Comparison of ENCODE assay signal across 12 mouse cellular contexts in the genomic region with DNA sequence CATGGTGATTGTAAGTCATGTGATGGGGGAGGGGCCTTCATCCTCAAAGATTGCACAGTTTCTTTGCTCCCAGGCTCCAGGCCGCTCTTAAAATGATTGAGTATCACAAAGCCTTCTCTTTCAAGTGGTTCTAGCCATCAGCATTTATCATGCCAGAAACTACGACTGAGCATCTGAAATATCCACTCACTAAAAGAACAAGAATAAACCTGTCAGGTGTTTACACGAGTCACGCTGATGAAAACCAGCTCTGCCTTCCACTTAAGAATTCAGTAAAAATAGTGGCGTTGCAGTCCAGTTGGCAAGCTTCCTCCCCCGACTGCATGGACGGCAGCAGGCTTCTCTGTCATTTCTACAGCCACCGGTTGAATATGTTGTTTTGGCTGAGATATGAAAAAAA.
DNase-seq lines count a peak whose midpoint lies in the region; ATAC-seq and TF ChIP-seq lines count a peak whose summit lies in the region.
"Had no signal": no experiment of that assay in that cellular context is flagged by ENCODE, and none has a peak within 500 bp of the region (broad histone marks: within the 10 kb centered on the region; RNA-seq: fewer than 3 reads in every experiment).

No protein-coding gene starts in this region.

- H3K4me1 ChIP-seq in embryonic facial prominence, embryonic 11.5 days (ENCODE audit: control insufficient read depth, insufficient read depth, low read length), result no peaks in the 10 kb centered on the region
- peaks cover 4% of the 10 kb centered on the region; the same call in 1 of the 2 replicates for H3K4me1 ChIP-seq in embryonic facial prominence, embryonic 10.5 days
- H3K4me1 ChIP-seq in lung, adult 2 months (ENCODE audit: control insufficient read depth, insufficient read depth, low read length), result no peaks in the 10 kb centered on the region

- H3K9ac ChIP-seq in embryonic facial prominence, embryonic 11.5 days (replicated peaks; ENCODE audit: low read length), result no peak overlapping the region

- H3K4me2 ChIP-seq in embryonic facial prominence, embryonic 11.5 days (ENCODE audit: low read depth, low read length), result no peak overlapping the region

- ATAC-seq in embryonic facial prominence, embryonic 11.5 days (replicated peaks; ENCODE audit: insufficient number of reproducible peaks, low FRiP score, low TSS enrichment, low read depth), result no peak
- ATAC-seq: forebrain, embryonic 14.5 days had no signal

- H3K4me3 ChIP-seq in embryonic facial prominence, embryonic 11.5 days (ENCODE audit: low read depth, low read length), result no peak overlapping the region
- H3K4me3 ChIP-seq in embryonic facial prominence, embryonic 10.5 days, result no peak overlapping the region
- no peak overlapping the region for H3K4me3 ChIP-seq in lung, adult 2 months (replicated peaks; ENCODE audit: extremely low read depth, low read depth, low read length)

- no peak overlapping the region for H3K27ac ChIP-seq in embryonic facial prominence, embryonic 11.5 days (replicated peaks; ENCODE audit: low read depth, low read length)
- no peak overlapping the region for H3K27ac ChIP-seq in embryonic facial prominence, embryonic 10.5 days (replicated peaks)
- H3K27ac ChIP-seq: macrophage had no signal

- H3K9me3 ChIP-seq in embryonic facial prominence, embryonic 11.5 days (replicated peaks; ENCODE audit: control insufficient read depth, low read length), result no peaks in the 10 kb centered on the region
- H3K9me3 ChIP-seq in embryonic facial prominence, embryonic 10.5 days, result no peaks in the 10 kb centered on the region

- 74% methylated on average over 8 of the region's 8 CpGs for WGBS in embryonic facial prominence, embryonic 11.5 days
- WGBS in embryonic facial prominence, embryonic 10.5 days, result 76% methylated on average over 8 of the region's 8 CpGs
- WGBS in lung, adult 2 months, result 42% methylated on average over 8 of the region's 8 CpGs

- H3K27me3 ChIP-seq in embryonic facial prominence, embryonic 11.5 days (ENCODE audit: control insufficient read depth, insufficient read depth, low read length), result no peaks in the 10 kb centered on the region
- no peaks in the 10 kb centered on the region for H3K27me3 ChIP-seq in embryonic facial prominence, embryonic 10.5 days (replicated peaks; ENCODE audit: low read depth, poor library complexity, severe bottlenecking)

- TF ChIP-seq CTCF in lung, adult 2 months (IDR thresholded peaks at IDR 0.05; ENCODE audit: insufficient read depth, low read length), result no peak

- no peaks in the 10 kb centered on the region for H3K36me3 ChIP-seq in embryonic facial prominence, embryonic 11.5 days (replicated peaks; ENCODE audit: control insufficient read depth, insufficient read depth, low read depth, low read length)
- no peaks in the 10 kb centered on the region for H3K36me3 ChIP-seq in embryonic facial prominence, embryonic 10.5 days (replicated peaks)

- intact Hi-C loops in heart, postnatal 14 days (cut with DNase I), result no loop called here

- DNase-seq in embryonic facial prominence, embryonic 11.5 days (ENCODE audit: low spot score), result peak; percentile 19
- DNase-seq in embryonic facial prominence, embryonic 10.5 days (ENCODE audit: low spot score), result no peak
- DNase-seq in lung, adult 18-20 months, result peak; percentile 30 to 32
- no peak for DNase-seq in lung, adult 2 months
- DNase-seq in heart, postnatal 14 days, result peak; percentile 34 to 60
- peak; percentile 32 for DNase-seq in yolk sac, embryonic 10.5 days (ENCODE audit: low spot score)
- no peak for DNase-seq in frontal cortex, postnatal 36 days (ENCODE audit: low spot score in 2 of 2)
- DNase-seq in right cerebral cortex, postnatal 25 days, result no peak
- DNase-seq: adrenal gland, postnatal 25 days; gastrocnemius, postnatal 25 days had no signal

- no peak for TF ChIP-seq POLR2A in lung, adult 2 months (IDR thresholded peaks at IDR 0.05; ENCODE audit: borderline replicate concordance, extremely low read depth, low read depth, low read length)

Comparison
In these comparisons a context has a peak if more than half of its experiments do, and no peak if none do; other contexts are left out.
1. DNase-seq: peak in embryonic facial prominence, embryonic 11.5 days (single experiment), lung, adult 18-20 months (2 of 2), heart, postnatal 14 days (2 of 2) and yolk sac, embryonic 10.5 days (single experiment); none in embryonic facial prominence, embryonic 10.5 days (single experiment), lung, adult 2 months (single experiment), frontal cortex, postnatal 36 days (0 of 2) and right cerebral cortex, postnatal 25 days (single experiment).